Mouse (Mus musculus) NIH3T3 (cell line): ENCODE results near the gene Utp18.
A peak's percentile ranks its signal among the peaks of the same experiment; 100 is the strongest.

Experiments
- DNase-seq: peaks from one replicate; pipeline ENCODE4 v3.0.0-alpha.2; 2012; ENCODE audit warnings: low read depth

Gene Utp18

DNA sequence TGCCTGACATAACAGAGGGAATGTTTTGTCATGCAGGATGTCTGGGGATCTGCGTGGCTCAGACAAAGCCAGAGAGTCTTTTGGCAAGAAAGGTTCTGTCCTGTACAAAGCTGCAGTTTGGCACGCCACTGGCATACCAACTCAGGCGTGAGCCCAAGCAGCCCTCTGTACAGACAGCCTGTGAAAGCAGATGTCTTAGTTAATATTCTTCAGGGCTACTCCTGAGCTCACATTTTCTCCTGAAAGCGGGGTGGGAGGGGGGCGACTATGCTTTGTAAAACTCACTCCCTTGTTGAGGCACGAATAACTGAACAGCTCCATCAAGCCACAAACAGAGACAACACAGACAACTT lies 56.3 kb downstream of the Utp18 start:
- no peak for DNase-seq

DNA sequence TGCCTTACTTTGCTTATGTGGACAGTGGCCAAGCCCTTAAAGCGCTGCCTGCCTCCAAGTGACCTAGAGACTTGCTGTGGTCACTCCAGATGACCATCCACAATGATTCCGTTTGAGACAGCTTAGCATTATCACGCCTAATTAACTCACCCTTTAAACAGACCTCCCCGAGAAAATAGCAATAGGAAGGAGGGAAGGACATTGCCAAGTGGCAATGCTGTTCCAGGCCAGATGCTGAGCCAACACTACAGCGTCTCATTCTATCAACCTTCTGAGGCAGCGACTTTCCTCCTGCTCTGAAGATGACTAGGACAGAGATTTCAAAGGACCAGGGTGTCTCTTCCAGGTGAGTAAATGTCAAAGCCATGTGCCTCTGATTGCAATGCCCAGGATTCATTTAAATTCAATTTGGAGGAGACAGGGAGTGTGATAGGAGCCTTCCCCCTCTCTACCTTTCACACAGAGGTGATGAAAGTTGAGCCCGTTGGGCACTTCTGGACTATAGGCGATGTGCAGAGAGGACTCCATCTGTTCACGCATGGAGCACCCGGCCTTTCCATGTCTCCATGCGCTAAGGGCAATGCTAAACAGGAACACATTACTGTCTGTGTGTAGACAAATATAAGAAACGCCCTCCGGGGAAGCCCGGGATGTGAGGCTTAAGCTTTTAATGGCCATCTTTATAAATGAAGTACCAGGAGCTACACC lies 56.8 kb downstream of the Utp18 start:
- DNase-seq, result no peak

DNA sequence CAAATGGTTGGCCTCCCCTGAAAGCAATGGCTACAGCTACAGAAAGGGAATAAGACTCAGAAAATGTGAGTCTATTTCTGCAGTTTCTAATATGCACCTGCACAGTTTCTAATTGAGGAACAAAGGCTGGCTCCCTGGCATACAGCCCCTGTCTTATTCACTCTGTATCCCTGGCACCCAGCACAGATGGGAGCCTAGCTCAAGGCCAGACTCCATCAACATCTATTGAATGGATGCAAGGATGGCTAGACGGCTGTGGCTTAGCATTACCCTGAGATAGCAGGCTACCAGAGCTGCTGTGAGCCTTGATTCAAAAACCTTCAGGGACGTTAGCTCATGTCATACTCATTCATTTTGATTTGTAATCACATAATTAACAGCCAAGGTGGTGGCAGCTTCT lies 63.3 kb downstream of the Utp18 start:
- no peak for DNase-seq

DNA sequence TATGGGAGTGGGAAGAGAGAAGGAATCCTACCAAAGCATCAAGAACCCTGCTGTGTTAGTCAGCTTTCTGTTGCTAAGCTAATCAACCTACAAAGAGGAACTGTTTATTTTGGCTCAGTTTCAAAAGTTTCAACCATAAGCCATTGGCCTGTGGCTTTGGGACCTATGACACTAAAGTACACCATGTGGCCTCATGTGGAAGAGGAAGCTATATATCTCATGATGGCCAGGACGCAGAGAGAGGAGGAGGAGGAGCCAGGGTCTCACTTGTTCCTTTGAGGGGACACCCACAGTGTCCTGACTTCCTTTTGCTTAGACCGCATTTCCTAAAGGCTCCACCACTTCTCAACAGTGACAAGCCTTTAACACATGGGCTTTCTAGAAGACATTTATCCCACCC lies 64.0 kb downstream of the Utp18 start:
- no peak for DNase-seq

DNA sequence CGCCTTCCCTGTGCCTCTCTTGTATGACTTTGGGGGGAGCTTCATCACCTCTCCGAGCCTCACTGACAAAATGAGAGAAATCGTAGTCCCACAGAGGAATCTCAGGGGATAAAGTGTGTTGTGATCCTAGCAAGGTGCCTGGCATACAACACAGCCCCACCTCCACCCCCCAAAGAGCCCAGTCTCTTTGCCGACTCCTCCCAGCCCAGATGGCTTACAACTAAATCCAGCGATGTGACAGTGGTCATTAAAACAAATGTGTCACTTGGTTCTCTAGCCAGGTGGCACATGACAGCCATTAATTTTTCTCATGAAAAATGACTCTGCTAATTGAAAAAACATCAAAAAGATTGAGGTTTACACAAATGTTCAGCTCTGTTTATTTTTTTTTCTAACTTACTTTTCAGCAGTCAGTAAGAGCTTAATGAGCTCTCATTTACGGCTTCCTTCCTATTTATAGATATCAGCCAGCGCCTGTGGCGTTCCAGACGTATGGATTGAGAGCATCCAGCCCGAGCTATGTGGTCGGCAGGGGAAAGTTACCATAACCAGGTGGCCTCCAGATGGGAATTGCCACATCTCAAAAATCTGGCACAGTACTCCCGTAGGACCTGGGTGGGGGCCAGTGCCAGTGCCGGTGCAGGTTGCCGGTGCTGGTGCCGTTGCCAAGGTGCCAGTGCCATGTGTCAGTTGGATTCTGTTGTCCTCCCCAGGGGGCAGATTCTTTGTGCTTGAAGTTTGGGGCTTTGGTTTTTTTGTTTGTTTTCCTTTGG lies 67.4 kb downstream of the Utp18 start:
- no peak for DNase-seq

DNA sequence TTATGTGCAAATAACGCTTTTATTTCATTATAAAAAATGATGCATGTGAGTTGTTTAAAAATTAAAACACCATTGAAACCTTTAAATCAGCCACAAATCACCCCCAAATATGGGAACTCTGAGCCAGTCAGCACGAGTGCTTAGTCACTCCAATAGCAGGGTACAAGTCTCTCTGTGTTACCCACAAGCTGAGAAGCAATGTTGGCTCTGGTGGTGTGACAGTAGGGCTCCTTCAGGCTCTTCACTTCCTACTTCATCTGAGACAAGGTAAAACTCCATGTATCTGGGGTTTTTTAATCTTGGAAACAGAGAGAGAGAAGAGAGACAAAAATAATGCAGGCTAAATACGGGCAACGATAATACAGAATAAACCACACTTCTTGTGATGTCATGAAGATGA lies 72.6 kb downstream of the Utp18 start:
- DNase-seq, result no peak

DNA sequence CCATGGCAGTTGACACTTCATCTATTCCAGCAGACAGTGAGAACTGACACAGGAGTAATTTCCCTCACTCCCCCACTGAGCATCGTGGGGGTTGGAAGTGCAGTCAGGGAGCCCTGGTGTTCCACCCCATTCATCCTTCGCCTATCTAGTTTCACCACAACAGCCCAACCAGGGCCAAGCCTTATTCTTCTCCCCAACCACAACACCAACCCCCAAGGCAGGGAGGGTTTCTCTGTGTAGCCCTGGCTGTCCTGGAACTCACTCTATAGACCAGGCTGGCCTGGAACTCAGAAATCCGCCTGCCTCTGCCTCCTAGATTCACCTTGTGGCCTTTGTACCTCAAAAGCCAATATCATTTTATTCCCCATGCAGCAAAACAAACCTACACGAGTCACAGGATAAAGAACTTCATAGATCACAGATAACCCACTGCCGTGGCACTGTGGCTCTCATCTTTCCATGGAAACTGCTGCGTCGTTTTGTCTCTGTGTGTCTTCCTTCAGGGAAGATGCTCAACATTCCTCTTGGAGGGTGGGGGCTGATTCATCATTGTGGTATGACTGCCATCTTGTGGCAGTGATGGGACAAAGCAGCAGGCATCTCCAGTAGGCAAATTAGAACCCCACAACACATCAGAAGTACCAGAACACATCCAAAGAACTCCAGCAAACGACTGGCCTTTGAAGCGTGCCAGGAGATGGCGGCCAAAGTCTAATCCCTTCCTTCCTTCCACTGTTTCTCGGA lies 73.3 kb downstream of the Utp18 start:
- DNase-seq, result peak; percentile 72
